In the genomic region with DNA sequence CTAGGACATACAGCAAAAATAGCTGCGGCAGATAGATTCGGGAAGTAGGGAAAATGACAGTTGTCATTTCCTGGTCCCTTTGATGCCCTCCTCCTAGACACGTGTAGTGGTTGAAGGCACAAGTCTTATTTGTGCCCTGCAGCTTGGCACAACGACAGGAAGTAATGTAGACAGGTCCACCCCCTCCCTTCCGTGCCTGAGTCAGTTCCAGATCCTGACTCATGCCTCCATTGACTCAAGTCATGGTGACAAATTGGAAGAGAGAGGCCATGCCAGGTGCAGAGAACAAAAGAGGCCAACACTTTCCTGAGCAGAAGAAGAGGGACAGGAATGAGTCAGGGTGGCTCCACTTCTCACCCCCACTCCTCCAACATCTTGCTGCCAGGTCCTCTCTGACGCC, we compare ENCODE assay signal across 8 mouse cellular contexts. TPM values are rescaled to one million over a fixed set of nuclear protein-coding genes. Genes with fewer than 3 reads are reported as not detected.
DNase-seq lines count a peak whose midpoint lies in the region; ATAC-seq lines count a peak whose summit lies in the region.

No protein-coding gene starts in this region.

- peaks cover 4% of the 10 kb centered on the region; the same call in 1 of the 2 replicates for H3K4me1 ChIP-seq in forebrain, embryonic 15.5 days
- H3K4me1 ChIP-seq in hindbrain, embryonic 16.5 days (ENCODE audit: control insufficient read depth, insufficient read depth, low read depth, low read length), result no peaks in the 10 kb centered on the region

- H3K9ac ChIP-seq in forebrain, embryonic 15.5 days (replicated peaks), result no peak overlapping the region
- H3K9ac ChIP-seq in hindbrain, embryonic 16.5 days (ENCODE audit: low read depth, low read length), result no peak overlapping the region

- no peak overlapping the region for H3K4me3 ChIP-seq in forebrain, embryonic 15.5 days
- no peak overlapping the region for H3K4me3 ChIP-seq in hindbrain, embryonic 16.5 days (ENCODE audit: low read length)

- H3K9me3 ChIP-seq in forebrain, embryonic 15.5 days, result no peaks in the 10 kb centered on the region
- no peaks in the 10 kb centered on the region for H3K9me3 ChIP-seq in hindbrain, embryonic 16.5 days (ENCODE audit: control insufficient read depth, low read length)

- no peaks in the 10 kb centered on the region for H3K36me3 ChIP-seq in forebrain, embryonic 15.5 days
- H3K36me3 ChIP-seq in hindbrain, embryonic 16.5 days (ENCODE audit: control insufficient read depth, insufficient read depth, low read length), result no peaks in the 10 kb centered on the region

- H3K27me3 ChIP-seq in forebrain, embryonic 15.5 days, result no peaks in the 10 kb centered on the region
- no peaks in the 10 kb centered on the region for H3K27me3 ChIP-seq in hindbrain, embryonic 16.5 days (replicated peaks; ENCODE audit: control insufficient read depth, insufficient read depth, low read length)

- H3K27ac ChIP-seq in forebrain, embryonic 15.5 days (replicated peaks), result no peak overlapping the region
- no peak overlapping the region for H3K27ac ChIP-seq in hindbrain, embryonic 16.5 days (ENCODE audit: low read depth, low read length)

- DNase-seq in layer of hippocampus, adult 9-11 months, result peak; percentile 5
- no peak for DNase-seq in layer of hippocampus, postnatal 14 days (ENCODE audit: low spot score in 2 of 2)
- DNase-seq in adrenal gland, postnatal 10 days, result peak; percentile 34
- peak; percentile 21 to 55 for DNase-seq in kidney, postnatal 25 days
- DNase-seq in right cerebral cortex, postnatal 36 days (ENCODE audit: low spot score in 2 of 2), result peak; percentile 10 to 19
- DNase-seq in ovary, postnatal 10 days (ENCODE audit: low spot score), result no peak

- H3K4me2 ChIP-seq in forebrain, embryonic 15.5 days (replicated peaks), result no peak overlapping the region
- no peak overlapping the region for H3K4me2 ChIP-seq in hindbrain, embryonic 16.5 days (ENCODE audit: low read length)

- 74% methylated on average over 6 of the region's 6 CpGs for WGBS in forebrain, embryonic 15.5 days
- WGBS in hindbrain, embryonic 16.5 days, result 74% methylated on average over 6 of the region's 6 CpGs

- ATAC-seq in forebrain, embryonic 15.5 days (replicated peaks), result no peak
- no peak for ATAC-seq in hindbrain, embryonic 16.5 days

RNA-seq across cellular contexts. Expression of a gene that starts 19.4 kb away (rescaled TPM):
- 100 to 1,000 TPM; 195 to 200 TPM for total RNA-seq in layer of hippocampus, postnatal 14 days (2021)
- 100 to 1,000 TPM in 1 of 2 experiments, 10 to 100 TPM in 1; 85.2 to 118 TPM for total RNA-seq in adrenal gland, postnatal 10 days (2021)
- polyA plus RNA-seq in forebrain, embryonic 15.5 days (2015; fragmentation: Nextera tagmentation; extraction: Ambion mirVana), result 224 and 234 TPM in 2 replicates
- 388 and 428 TPM in 2 replicates for polyA plus RNA-seq in hindbrain, embryonic 16.5 days (2015; fragmentation: Nextera tagmentation; extraction: Ambion mirVana)

RNA-seq across cellular contexts. Expression of a gene that starts 53.0 kb away (rescaled TPM):
- total RNA-seq in layer of hippocampus, postnatal 14 days (2021), result under 1 TPM in 1 of 2 experiments, not detected in 1; 0.41 TPM
- 10 to 100 TPM; 21.8 to 23.3 TPM for total RNA-seq in adrenal gland, postnatal 10 days (2021)
- polyA plus RNA-seq in forebrain, embryonic 15.5 days (2015; fragmentation: Nextera tagmentation; extraction: Ambion mirVana), result 2.4 and 2.9 TPM in 2 replicates
- polyA plus RNA-seq in hindbrain, embryonic 16.5 days (2015; fragmentation: Nextera tagmentation; extraction: Ambion mirVana), result 3.1 and 6.0 TPM in 2 replicates

Comparison
In these comparisons a context has a peak if more than half of its experiments do, and no peak if none do; other contexts are left out.
1. DNase-seq: peak in layer of hippocampus, adult 9-11 months (single experiment), adrenal gland, postnatal 10 days (single experiment), kidney, postnatal 25 days (2 of 2) and right cerebral cortex, postnatal 36 days (2 of 2); none in layer of hippocampus, postnatal 14 days (0 of 2) and ovary, postnatal 10 days (single experiment).
2. RNA of a gene that starts 53.0 kb away (total RNA-seq): 21.8 to 23.3 TPM in adrenal gland, postnatal 10 days; 0.41 TPM in layer of hippocampus, postnatal 14 days; every median in the first group is over 10 times any median in the second.